ENCODE assay signal across 8 mouse cellular contexts in the genomic region with DNA sequence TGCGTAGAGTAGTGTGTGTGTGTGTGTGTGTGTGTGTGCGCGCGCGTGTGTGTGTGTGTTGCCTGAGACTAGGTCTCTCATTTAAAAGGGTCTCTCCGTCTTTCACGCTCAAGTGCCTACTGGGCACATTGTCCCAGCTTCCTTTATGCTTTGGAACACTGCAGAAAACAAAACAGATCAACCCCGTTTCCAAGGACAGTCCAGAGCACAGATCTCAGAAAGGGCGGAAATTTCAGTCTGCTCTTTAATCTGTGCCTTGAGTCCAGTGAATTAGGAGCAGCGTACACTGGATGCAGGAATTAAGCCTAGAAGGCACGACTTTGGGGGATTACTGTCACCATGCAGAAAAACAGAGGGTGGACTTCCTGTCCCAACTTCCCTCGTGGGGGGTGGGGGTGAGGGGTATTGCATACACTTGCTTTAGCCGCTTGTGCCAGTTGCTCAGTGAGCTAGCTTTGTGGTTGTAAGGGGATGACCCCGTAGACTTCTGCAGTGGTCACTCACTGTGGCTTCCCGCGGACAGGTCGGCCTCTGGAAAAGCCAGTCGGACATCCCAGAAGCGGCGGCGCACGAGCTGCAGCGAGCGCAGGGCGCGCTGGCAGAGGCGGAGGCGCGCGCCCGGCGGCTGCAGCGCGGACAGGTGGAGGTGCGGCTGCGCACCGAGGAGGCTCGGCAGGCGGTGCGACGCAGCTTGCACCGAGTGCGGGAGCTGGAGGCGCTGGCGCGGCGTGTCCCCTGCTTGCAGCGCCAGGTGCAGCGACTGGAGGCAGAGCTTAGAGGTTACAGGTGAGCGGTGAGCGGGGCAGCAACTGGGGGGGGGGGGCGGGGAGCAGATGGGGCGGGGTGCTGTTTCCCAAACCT. TPM values are rescaled to one million over a fixed set of nuclear protein-coding genes. Genes with fewer than 3 reads are reported as not detected.
DNase-seq lines count a peak whose midpoint lies in the region; ATAC-seq and TF ChIP-seq lines count a peak whose summit lies in the region.

No protein-coding gene starts in this region.

- WGBS in lung, embryonic 14.5 days: 4% methylated on average over 52 of the region's 53 CpGs
- WGBS in embryonic facial prominence, embryonic 13.5 days: 3% methylated on average over 52 of the region's 53 CpGs
- under 1% methylated on average over 53 of the region's 53 CpGs for WGBS in hindbrain, embryonic 13.5 days

- H3K27ac ChIP-seq in lung, embryonic 14.5 days (ENCODE audit: low read depth): no peak overlapping the region
- H3K27ac ChIP-seq in embryonic facial prominence, embryonic 13.5 days: no peak overlapping the region
- H3K27ac ChIP-seq in hindbrain, embryonic 13.5 days: 0 out of 2 replicates have a peak overlapping the region, but pooled peaks have one; percentile 18

- H3K4me1 ChIP-seq in lung, embryonic 14.5 days (ENCODE audit: insufficient read depth): peaks cover 18% of the 10 kb centered on the region
- peaks cover 35% of the 10 kb centered on the region for H3K4me1 ChIP-seq in embryonic facial prominence, embryonic 13.5 days
- H3K4me1 ChIP-seq in hindbrain, embryonic 13.5 days (replicated peaks): peaks cover 39% of the 10 kb centered on the region

- no peak for ATAC-seq in lung, embryonic 14.5 days (ENCODE audit: insufficient read depth)
- 0 out of 2 replicates have a peak, but pooled peaks have one; percentile 33 for ATAC-seq in embryonic facial prominence, embryonic 13.5 days (ENCODE audit: insufficient number of reproducible peaks, insufficient read depth, low FRiP score, low TSS enrichment, low read depth)
- ATAC-seq in hindbrain, embryonic 13.5 days (ENCODE audit: low FRiP score): no peak

- no peak for TF ChIP-seq CTCF in lung, embryonic 14.5 days (IDR thresholded peaks at IDR 0.05; ENCODE audit: low read depth)

- peak overlapping the region; percentile 94 for H3K4me2 ChIP-seq in lung, embryonic 14.5 days
- H3K4me2 ChIP-seq in embryonic facial prominence, embryonic 13.5 days: peak overlapping the region; percentile 96
- H3K4me2 ChIP-seq in hindbrain, embryonic 13.5 days: peak overlapping the region; percentile 92

- H3K27me3 ChIP-seq in lung, embryonic 14.5 days (ENCODE audit: insufficient read depth, low read length): peaks cover 43% of the 10 kb centered on the region
- H3K27me3 ChIP-seq in embryonic facial prominence, embryonic 13.5 days: peaks cover 85% of the 10 kb centered on the region
- H3K27me3 ChIP-seq in hindbrain, embryonic 13.5 days: peaks cover 34% of the 10 kb centered on the region

- no peak overlapping the region for H3K9ac ChIP-seq in lung, embryonic 14.5 days
- H3K9ac ChIP-seq in embryonic facial prominence, embryonic 13.5 days: 0 out of 2 replicates have a peak overlapping the region, but pooled peaks have one; percentile 40
- H3K9ac ChIP-seq in hindbrain, embryonic 13.5 days: peak overlapping the region; percentile 87

- no peaks in the 10 kb centered on the region for H3K36me3 ChIP-seq in lung, embryonic 14.5 days (ENCODE audit: insufficient read depth)
- H3K36me3 ChIP-seq in embryonic facial prominence, embryonic 13.5 days: no peaks in the 10 kb centered on the region
- no peaks in the 10 kb centered on the region for H3K36me3 ChIP-seq in hindbrain, embryonic 13.5 days

- no peaks in the 10 kb centered on the region for H3K9me3 ChIP-seq in lung, embryonic 14.5 days (ENCODE audit: low read depth, low read length)
- H3K9me3 ChIP-seq in embryonic facial prominence, embryonic 13.5 days: no peaks in the 10 kb centered on the region
- H3K9me3 ChIP-seq in hindbrain, embryonic 13.5 days: no peaks in the 10 kb centered on the region

- H3K4me3 ChIP-seq in lung, embryonic 14.5 days (ENCODE audit: low read depth, low read length): peak overlapping the region; percentile 61
- H3K4me3 ChIP-seq in embryonic facial prominence, embryonic 13.5 days: peak overlapping the region; percentile 59
- peak overlapping the region; percentile 61 for H3K4me3 ChIP-seq in hindbrain, embryonic 13.5 days

- DNase-seq in lung, embryonic 14.5 days: peak; percentile 36
- DNase-seq in lung, postnatal 4 days: no peak
- peak; percentile 54 for DNase-seq in lung, postnatal 10 days
- DNase-seq in urinary bladder, postnatal 14 days (ENCODE audit: low spot score): no peak
- no peak for DNase-seq in adipocyte (ENCODE audit: low spot score)
- DNase-seq in layer of hippocampus, adult 18-20 months (ENCODE audit: low spot score in 2 of 2): no peak

RNA-seq across cellular contexts. Expression of gene Efcc1, which starts 1.7 kb away (rescaled TPM):
- 3.4 and 3.8 TPM in 2 replicates for polyA plus RNA-seq in lung, embryonic 14.5 days (2014; fragmentation: Nextera tagmentation; extraction: Ambion mirVana)
- 1.5 and 2.2 TPM in 2 replicates for polyA plus RNA-seq in embryonic facial prominence, embryonic 13.5 days (2015; fragmentation: Nextera tagmentation; extraction: Ambion mirVana)
- 5.9 and 6.2 TPM in 2 replicates for polyA plus RNA-seq in hindbrain, embryonic 13.5 days (2015; fragmentation: Nextera tagmentation; extraction: Ambion mirVana)
- total RNA-seq in layer of hippocampus, adult 18-20 months (2021): 1 to 10 TPM; 3.6 to 5.2 TPM

RNA-seq across cellular contexts. Expression of gene Gp9, which starts 45.5 kb away (rescaled TPM):
- polyA plus RNA-seq in lung, embryonic 14.5 days (2014; fragmentation: Nextera tagmentation; extraction: Ambion mirVana): 4.0 and 4.3 TPM in 2 replicates
- polyA plus RNA-seq in embryonic facial prominence, embryonic 13.5 days (2015; fragmentation: Nextera tagmentation; extraction: Ambion mirVana): 1.8 and 2.5 TPM in 2 replicates
- polyA plus RNA-seq in hindbrain, embryonic 13.5 days (2015; fragmentation: Nextera tagmentation; extraction: Ambion mirVana): 1.1 and 1.5 TPM in 2 replicates
- total RNA-seq in layer of hippocampus, adult 18-20 months (2021): 1 to 10 TPM; 1.3 to 1.7 TPM

Comparison
In these comparisons a context has a peak if more than half of its experiments do, and no peak if none do; other contexts are left out.
1. DNase-seq: peak in lung, embryonic 14.5 days (single experiment) and lung, postnatal 10 days (single experiment); none in lung, postnatal 4 days (0 of 2), urinary bladder, postnatal 14 days (single experiment), adipocyte (single experiment) and layer of hippocampus, adult 18-20 months (0 of 2).
2. Peak in every context shown above with its lines, with median percentiles within 50 percentile points of each other: H3K4me2 ChIP-seq and H3K4me3 ChIP-seq.